Comparison of ENCODE assay signal across 22 mouse cellular contexts in the genomic region with DNA sequence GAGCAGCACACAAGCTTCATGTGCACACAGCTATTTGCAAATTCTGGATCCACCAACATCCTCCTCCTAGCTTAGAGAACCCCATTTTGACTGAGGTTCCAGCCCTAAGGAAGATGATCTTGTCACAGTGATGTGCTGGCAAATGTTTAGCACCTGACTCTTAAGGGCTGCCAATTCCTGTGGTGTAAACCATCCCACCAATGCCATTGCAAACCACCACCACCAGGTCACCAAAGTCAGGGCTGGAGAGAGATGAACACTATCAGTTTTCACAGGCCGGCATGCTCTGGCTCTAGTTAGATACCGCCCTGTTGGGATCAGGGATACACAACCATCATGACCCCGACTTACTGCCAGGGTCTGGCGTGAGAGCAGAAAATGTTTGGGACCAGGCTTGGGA.
"Had no signal": no experiment of that assay in that cellular context is flagged by ENCODE, and none has a peak within 500 bp of the region (broad histone marks: within the 10 kb centered on the region; RNA-seq: fewer than 3 reads in every experiment).

No protein-coding gene starts in this region.

- H3K36me3 ChIP-seq: heart, embryonic 13.5 days; heart, embryonic 15.5 days; hindbrain, embryonic 10.5 days; hindbrain, embryonic 12.5 days; intestine, embryonic 15.5 days; limb, embryonic 13.5 days; limb, embryonic 15.5 days; liver, embryonic 12.5 days had no signal

- H3K4me1 ChIP-seq: liver, embryonic 12.5 days had no signal

- H3K27ac ChIP-seq: heart, adult 2 months; heart, embryonic 13.5 days; heart, embryonic 15.5 days; hindbrain, embryonic 14.5 days; intestine, embryonic 15.5 days; layer of hippocampus, adult 2 months; left cerebral cortex, adult 2 months; limb, embryonic 13.5 days; liver, embryonic 12.5 days had no signal

- H3K4me2 ChIP-seq: heart, embryonic 11.5 days; heart, embryonic 13.5 days; heart, embryonic 15.5 days; hindbrain, embryonic 12.5 days; intestine, embryonic 15.5 days; liver, embryonic 12.5 days had no signal

- DNase-seq: gastrocnemius, postnatal 25 days; heart, adult 2 months; heart, postnatal 4 days; kidney, adult 18-20 months; kidney, adult 8-10 months; kidney, postnatal 10 days; kidney, postnatal 36 days had no signal

- H3K9ac ChIP-seq: heart, embryonic 13.5 days; heart, embryonic 15.5 days; hindbrain, embryonic 12.5 days; hindbrain, embryonic 14.5 days; intestine, embryonic 15.5 days; limb, embryonic 13.5 days; limb, embryonic 15.5 days; liver, embryonic 12.5 days had no signal

- H3K9me3 ChIP-seq: heart, embryonic 13.5 days; heart, embryonic 15.5 days; hindbrain, embryonic 10.5 days; hindbrain, embryonic 12.5 days; intestine, embryonic 15.5 days; limb, embryonic 13.5 days; limb, embryonic 15.5 days; liver, embryonic 12.5 days had no signal

- ATAC-seq: hindbrain, embryonic 16.5 days; inflammation-experienced regulatory T-cells, adult 6 months; intestine, embryonic 15.5 days; intestine, postnatal 0 days; liver, embryonic 12.5 days had no signal

- H3K4me3 ChIP-seq: heart, adult 2 months; heart, embryonic 13.5 days; heart, embryonic 15.5 days; hindbrain, embryonic 10.5 days; hindbrain, embryonic 12.5 days; intestine, embryonic 15.5 days; layer of hippocampus, adult 2 months; left cerebral cortex, adult 2 months; limb, embryonic 13.5 days; limb, embryonic 15.5 days; liver, embryonic 12.5 days had no signal

- H3K27me3 ChIP-seq: heart, embryonic 13.5 days; heart, embryonic 15.5 days; hindbrain, embryonic 12.5 days; intestine, embryonic 15.5 days; liver, embryonic 12.5 days had no signal
